Mouse (Mus musculus): ENCODE measurements around the gene Mmgt2. TPM values are rescaled to one million over a fixed set of nuclear protein-coding genes. Genes with fewer than 3 reads are reported as not detected.

The Mmgt2 gene
- polyA plus RNA-seq, 1 experiment from 2014 or later, result 27.4 TPM

DNA sequence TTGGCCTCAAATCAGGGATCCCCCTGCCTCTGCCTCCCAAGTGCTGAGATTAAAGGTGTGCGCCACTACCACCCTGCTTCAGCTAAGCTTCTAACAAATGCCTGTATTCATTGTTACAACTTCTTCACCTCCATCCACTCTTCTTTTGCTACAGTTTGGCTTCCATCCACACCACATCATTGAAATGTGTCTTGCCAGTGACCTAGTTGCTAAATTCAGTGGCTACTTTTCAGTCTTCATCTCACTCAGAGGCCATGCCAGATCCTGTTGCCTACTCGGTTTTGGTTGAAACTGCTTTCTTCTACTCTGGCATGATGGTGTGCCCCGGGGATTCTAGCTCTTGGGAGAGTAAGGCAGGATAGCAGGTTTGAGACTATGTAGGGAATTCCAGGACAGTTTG is 3.1 kb downstream of the Mmgt2 start:
- H3K9me3 ChIP-seq (ENCODE audit: control insufficient read depth, low read length), result no peaks in the 10 kb centered on the region
- H3K36me3 ChIP-seq (ENCODE audit: control insufficient read depth, insufficient read depth, low read length), result no peaks in the 10 kb centered on the region
- no peak for ATAC-seq (ENCODE audit: low read depth)
- H3K27me3 ChIP-seq (ENCODE audit: control insufficient read depth, insufficient read depth, low read length), result no peaks in the 10 kb centered on the region
- no peak overlapping the region for H3K4me2 ChIP-seq (ENCODE audit: low read depth, low read length)
- WGBS, result 92% methylated on average over 3 of the region's 3 CpGs
- no peak overlapping the region for H3K9ac ChIP-seq (replicated peaks; ENCODE audit: low read depth, low read length)
- H3K4me1 ChIP-seq (ENCODE audit: control insufficient read depth, insufficient read depth, low read length), result peaks cover 18% of the 10 kb centered on the region
- H3K4me3 ChIP-seq (ENCODE audit: low read depth, low read length), result no peak overlapping the region
- H3K27ac ChIP-seq (ENCODE audit: low read depth, low read length), result no peak overlapping the region

DNA sequence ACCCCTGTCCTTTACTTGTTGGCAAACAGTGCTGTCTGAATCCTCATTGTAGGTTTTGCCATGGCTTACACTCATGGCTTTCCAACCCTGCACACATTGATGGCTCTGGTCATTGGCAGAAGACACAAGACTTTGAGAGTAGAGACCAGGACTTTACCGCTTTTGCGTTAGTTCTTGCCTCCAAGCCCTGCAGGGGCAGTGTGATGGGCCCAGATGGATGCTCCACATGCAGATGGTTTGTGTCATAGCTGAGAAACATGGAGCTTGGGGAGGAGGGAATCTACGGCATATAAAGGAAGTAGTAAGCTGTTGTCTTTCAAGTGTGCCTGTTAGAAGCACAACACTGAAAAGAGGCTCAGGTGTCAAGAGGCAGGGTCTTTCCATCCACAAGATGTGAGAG is 3.6 kb downstream of the Mmgt2 start:
- no peak overlapping the region for H3K9ac ChIP-seq (replicated peaks; ENCODE audit: low read depth, low read length)
- no peak overlapping the region for H3K27ac ChIP-seq (ENCODE audit: low read depth, low read length)
- H3K9me3 ChIP-seq (ENCODE audit: control insufficient read depth, low read length), result no peaks in the 10 kb centered on the region
- H3K4me3 ChIP-seq (ENCODE audit: low read depth, low read length), result no peak overlapping the region
- no peaks in the 10 kb centered on the region for H3K36me3 ChIP-seq (ENCODE audit: control insufficient read depth, insufficient read depth, low read length)
- no peak overlapping the region for H3K4me2 ChIP-seq (ENCODE audit: low read depth, low read length)
- WGBS, result 92% methylated on average over 3 of the region's 3 CpGs
- no peaks in the 10 kb centered on the region for H3K27me3 ChIP-seq (ENCODE audit: control insufficient read depth, insufficient read depth, low read length)
- peaks cover 14% of the 10 kb centered on the region for H3K4me1 ChIP-seq (ENCODE audit: control insufficient read depth, insufficient read depth, low read length)
- ATAC-seq (ENCODE audit: low read depth), result no peak

DNA sequence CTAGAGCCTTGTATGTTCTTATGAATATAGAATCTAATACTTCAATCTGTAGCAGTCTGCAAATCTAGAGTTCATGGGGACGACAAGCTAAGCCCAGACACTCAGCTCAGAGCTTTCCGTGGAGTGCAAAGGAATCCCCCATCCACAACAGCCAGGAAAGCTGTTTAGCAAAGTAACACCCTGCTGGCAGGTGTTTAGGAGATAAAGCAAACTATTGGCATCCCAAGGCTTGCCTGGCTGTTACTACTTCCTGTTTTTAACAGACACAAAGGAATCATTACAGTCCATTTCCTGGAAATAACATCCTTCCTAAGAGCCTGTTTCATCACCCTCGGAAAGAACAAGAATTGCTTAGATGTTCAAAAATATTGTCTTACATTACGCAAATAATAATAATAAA is 12.4 kb downstream of the Mmgt2 start:
- 51% methylated on average over 4 of the region's 4 CpGs for WGBS
- no peaks in the 10 kb centered on the region for H3K27me3 ChIP-seq (ENCODE audit: control insufficient read depth, insufficient read depth, low read length)
- no peaks in the 10 kb centered on the region for H3K4me1 ChIP-seq (ENCODE audit: control insufficient read depth, insufficient read depth, low read length)
- no peak for ATAC-seq (ENCODE audit: low read depth)
- H3K4me3 ChIP-seq (ENCODE audit: low read depth, low read length), result no peak overlapping the region
- no peak overlapping the region for H3K4me2 ChIP-seq (ENCODE audit: low read depth, low read length)
- H3K9me3 ChIP-seq (ENCODE audit: control insufficient read depth, low read length), result no peaks in the 10 kb centered on the region
- no peak overlapping the region for H3K9ac ChIP-seq (replicated peaks; ENCODE audit: low read depth, low read length)
- no peaks in the 10 kb centered on the region for H3K36me3 ChIP-seq (ENCODE audit: control insufficient read depth, insufficient read depth, low read length)
- H3K27ac ChIP-seq (ENCODE audit: low read depth, low read length), result no peak overlapping the region

DNA sequence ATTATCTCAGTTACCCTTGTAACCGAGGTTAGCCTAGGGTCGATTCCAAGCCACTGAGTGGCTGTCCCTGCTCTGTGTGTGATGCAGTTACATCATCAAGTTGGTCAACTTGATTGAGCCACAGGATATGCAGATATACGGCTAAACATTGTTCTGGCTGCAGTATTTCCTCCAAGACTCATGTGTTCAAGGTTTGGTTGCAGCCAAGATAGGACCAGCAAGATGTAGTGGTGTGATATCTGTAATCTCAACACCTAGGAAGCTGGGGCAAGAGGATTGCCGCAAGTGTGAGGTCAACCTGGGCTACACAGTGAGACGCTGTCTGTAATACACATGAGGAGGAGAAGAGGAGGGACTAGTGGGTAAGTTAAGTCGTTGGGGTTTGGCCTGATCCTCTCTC is 15.8 kb downstream of the Mmgt2 start:
- Histone ChIP-seq H3K4me2 (ENCODE audit: low read depth, low read length) (no peak overlapping the region), H3K27ac (ENCODE audit: low read depth, low read length) (no peak overlapping the region), H3K36me3 (ENCODE audit: control insufficient read depth, insufficient read depth, low read length) (no peaks in the 10 kb centered on the region), H3K4me1 (ENCODE audit: control insufficient read depth, insufficient read depth, low read length) (no peaks in the 10 kb centered on the region), H3K9ac (replicated peaks; ENCODE audit: low read depth, low read length) (no peak overlapping the region), H3K9me3 (ENCODE audit: control insufficient read depth, low read length) (no peaks in the 10 kb centered on the region), H3K4me3 (ENCODE audit: low read depth, low read length) (no peak overlapping the region), H3K27me3 (ENCODE audit: control insufficient read depth, insufficient read depth, low read length) (no peaks in the 10 kb centered on the region)
- WGBS, result 90% methylated on average over 6 of the region's 6 CpGs
- no peak for ATAC-seq (ENCODE audit: low read depth)

DNA sequence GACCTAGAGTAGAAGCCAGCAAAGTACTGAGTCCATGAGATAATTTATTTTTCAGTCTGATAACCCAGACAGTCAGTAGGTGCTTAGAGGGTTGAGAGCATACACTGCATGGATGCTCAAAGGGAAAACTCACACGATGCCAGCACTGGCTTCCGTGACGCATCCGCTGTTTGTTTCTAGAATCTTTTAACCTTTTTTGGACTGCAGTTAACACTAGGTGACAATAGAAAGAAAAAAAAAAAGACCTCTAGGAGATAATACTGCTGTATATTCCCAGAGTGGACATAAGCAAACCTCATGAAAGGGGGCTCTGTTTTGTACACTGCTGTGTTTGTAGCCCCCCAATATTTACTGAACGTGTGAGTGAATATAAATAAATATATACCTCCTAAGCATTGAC is 20.5 kb downstream of the Mmgt2 start:
- no peak overlapping the region for H3K4me3 ChIP-seq (ENCODE audit: low read depth, low read length)
- no peak overlapping the region for H3K27ac ChIP-seq (ENCODE audit: low read depth, low read length)
- H3K4me1 ChIP-seq (ENCODE audit: control insufficient read depth, insufficient read depth, low read length), result no peaks in the 10 kb centered on the region
- H3K36me3 ChIP-seq (ENCODE audit: control insufficient read depth, insufficient read depth, low read length), result no peaks in the 10 kb centered on the region
- no peak overlapping the region for H3K4me2 ChIP-seq (ENCODE audit: low read depth, low read length)
- no peak overlapping the region for H3K9ac ChIP-seq (replicated peaks; ENCODE audit: low read depth, low read length)
- ATAC-seq (ENCODE audit: low read depth), result no peak
- 89% methylated on average over 5 of the region's 5 CpGs for WGBS
- H3K9me3 ChIP-seq (ENCODE audit: control insufficient read depth, low read length), result no peaks in the 10 kb centered on the region
- H3K27me3 ChIP-seq (ENCODE audit: control insufficient read depth, insufficient read depth, low read length), result no peaks in the 10 kb centered on the region

DNA sequence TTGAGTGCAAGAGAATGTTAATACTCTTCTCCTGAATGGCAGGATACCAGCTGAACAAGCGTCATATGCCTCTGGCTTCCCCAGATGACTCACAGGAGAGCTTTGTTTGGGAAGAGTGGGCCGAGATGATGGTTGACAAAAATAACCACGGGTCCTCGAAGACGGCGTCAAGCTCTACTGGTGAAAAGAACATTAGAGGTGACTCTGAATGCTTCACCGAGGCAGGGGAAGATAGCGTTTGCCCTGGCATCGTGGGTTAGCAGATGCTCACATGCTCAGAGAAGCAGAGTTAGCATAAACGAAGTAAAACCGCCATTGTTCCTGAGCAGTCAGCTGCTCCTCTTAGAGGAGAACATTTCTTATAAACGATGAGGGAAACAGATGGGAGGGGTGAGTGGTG is 21.0 kb downstream of the Mmgt2 start:
- no peaks in the 10 kb centered on the region for H3K4me1 ChIP-seq (ENCODE audit: control insufficient read depth, insufficient read depth, low read length)
- WGBS, result 54% methylated on average over 12 of the region's 12 CpGs
- no peak overlapping the region for H3K4me2 ChIP-seq (ENCODE audit: low read depth, low read length)
- H3K27me3 ChIP-seq (ENCODE audit: control insufficient read depth, insufficient read depth, low read length), result no peaks in the 10 kb centered on the region
- ATAC-seq (ENCODE audit: low read depth), result no peak
- no peaks in the 10 kb centered on the region for H3K9me3 ChIP-seq (ENCODE audit: control insufficient read depth, low read length)
- H3K27ac ChIP-seq (ENCODE audit: low read depth, low read length), result 0 out of 2 replicates have a peak overlapping the region, but pooled peaks have one; percentile 34
- H3K4me3 ChIP-seq (ENCODE audit: low read depth, low read length), result no peak overlapping the region
- H3K9ac ChIP-seq (replicated peaks; ENCODE audit: low read depth, low read length), result no peak overlapping the region
- H3K36me3 ChIP-seq (ENCODE audit: control insufficient read depth, insufficient read depth, low read length), result no peaks in the 10 kb centered on the region

DNA sequence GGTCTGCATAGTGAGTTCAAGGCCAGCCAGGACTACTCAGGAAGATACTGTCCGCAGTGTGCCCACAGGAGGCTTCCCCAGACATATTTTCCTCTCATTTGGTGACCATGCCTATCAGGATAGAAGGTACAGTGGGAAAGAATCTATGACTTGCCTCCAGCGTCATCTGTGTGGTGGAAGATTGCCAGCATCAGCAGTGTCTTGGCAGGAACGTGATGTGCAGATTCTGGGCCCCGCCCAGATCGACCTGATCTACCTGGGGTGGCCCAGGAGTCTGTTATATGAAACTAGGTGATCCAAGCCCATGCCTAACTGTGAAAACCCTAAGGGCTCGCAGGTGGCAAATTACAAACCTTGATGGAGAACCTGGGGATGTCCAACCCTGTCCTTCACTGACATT is 21.5 kb downstream of the Mmgt2 start:
- no peak overlapping the region for H3K4me3 ChIP-seq (ENCODE audit: low read depth, low read length)
- no peak for ATAC-seq (ENCODE audit: low read depth)
- 87% methylated on average over 6 of the region's 6 CpGs for WGBS
- H3K27me3 ChIP-seq (ENCODE audit: control insufficient read depth, insufficient read depth, low read length), result no peaks in the 10 kb centered on the region
- no peak overlapping the region for H3K4me2 ChIP-seq (ENCODE audit: low read depth, low read length)
- no peaks in the 10 kb centered on the region for H3K36me3 ChIP-seq (ENCODE audit: control insufficient read depth, insufficient read depth, low read length)
- no peaks in the 10 kb centered on the region for H3K9me3 ChIP-seq (ENCODE audit: control insufficient read depth, low read length)
- H3K9ac ChIP-seq (replicated peaks; ENCODE audit: low read depth, low read length), result no peak overlapping the region
- H3K4me1 ChIP-seq (ENCODE audit: control insufficient read depth, insufficient read depth, low read length), result no peaks in the 10 kb centered on the region
- no peak overlapping the region for H3K27ac ChIP-seq (ENCODE audit: low read depth, low read length)

DNA sequence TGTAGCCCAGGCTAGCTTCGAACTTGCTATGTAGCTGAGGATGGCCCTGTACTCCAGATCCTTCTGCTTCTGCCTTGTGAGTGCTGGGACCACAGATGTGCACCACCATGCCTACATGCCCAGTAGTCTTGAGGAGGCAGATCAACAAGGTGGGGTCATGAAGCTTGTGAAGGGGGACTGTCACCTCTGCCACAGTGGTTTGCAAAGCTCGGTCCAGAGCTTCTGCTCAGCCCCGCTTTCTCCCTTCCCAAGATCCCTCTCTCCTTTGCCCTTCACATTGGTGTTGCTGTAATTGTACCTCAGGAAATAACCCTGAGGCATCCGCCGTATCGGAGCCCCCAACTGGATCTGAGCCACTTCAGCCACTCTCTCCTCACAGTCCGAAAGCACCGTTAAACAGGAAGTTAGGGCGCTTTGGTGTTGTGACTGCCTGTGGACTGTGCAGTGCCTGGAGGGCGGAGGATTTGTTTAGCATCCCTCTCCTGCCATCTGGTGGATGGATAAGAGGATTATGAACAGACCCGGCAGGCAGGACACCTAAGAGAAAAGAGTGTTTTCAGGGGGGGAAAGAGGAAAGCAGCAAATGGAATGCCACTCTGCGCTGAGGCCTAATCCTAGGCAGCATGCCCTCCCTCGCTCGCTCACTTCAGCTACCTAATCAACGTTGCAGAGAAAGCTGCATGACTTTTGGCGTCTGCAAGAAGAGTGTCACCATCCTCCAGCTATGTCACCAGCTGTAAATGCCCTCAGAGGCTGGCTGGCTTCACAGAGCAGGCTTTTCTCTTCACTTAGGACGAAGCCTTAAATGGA is 27.2 kb downstream of the Mmgt2 start:
- Histone ChIP-seq H3K9ac (replicated peaks; ENCODE audit: low read depth, low read length) (peak overlapping the region; percentile 30; the same call in 1 of the 2 replicates), H3K4me1 (ENCODE audit: control insufficient read depth, insufficient read depth, low read length) (no peaks in the 10 kb centered on the region), H3K4me2 (ENCODE audit: low read depth, low read length) (peak overlapping the region; percentile 29), H3K36me3 (ENCODE audit: control insufficient read depth, insufficient read depth, low read length) (no peaks in the 10 kb centered on the region), H3K9me3 (ENCODE audit: control insufficient read depth, low read length) (no peaks in the 10 kb centered on the region), H3K27me3 (ENCODE audit: control insufficient read depth, insufficient read depth, low read length) (no peaks in the 10 kb centered on the region), H3K4me3 (ENCODE audit: low read depth, low read length) (no peak overlapping the region), H3K27ac (ENCODE audit: low read depth, low read length) (no peak overlapping the region)
- WGBS, result 21% methylated on average over 17 of the region's 17 CpGs
- peak; percentile 92 for ATAC-seq (ENCODE audit: low read depth)

DNA sequence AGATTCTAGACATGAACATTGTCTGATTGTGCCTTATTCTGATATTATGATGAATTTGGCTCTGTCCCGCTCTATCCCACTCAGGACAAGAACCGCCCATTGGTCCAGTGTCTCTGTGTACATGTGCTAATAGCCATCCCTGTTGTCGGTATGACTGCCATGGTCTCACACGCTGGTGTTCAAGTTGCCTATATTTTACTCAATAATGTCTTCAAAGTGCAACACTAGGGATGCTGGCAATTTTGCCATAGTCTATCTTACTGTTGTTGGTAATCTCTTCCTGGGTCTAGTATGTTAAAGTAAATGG is 27.8 kb downstream of the Mmgt2 start:
- Histone ChIP-seq H3K36me3 (ENCODE audit: control insufficient read depth, insufficient read depth, low read length) (no peaks in the 10 kb centered on the region), H3K4me2 (ENCODE audit: low read depth, low read length) (no peak overlapping the region), H3K9me3 (ENCODE audit: control insufficient read depth, low read length) (no peaks in the 10 kb centered on the region), H3K4me1 (ENCODE audit: control insufficient read depth, insufficient read depth, low read length) (no peaks in the 10 kb centered on the region), H3K9ac (replicated peaks; ENCODE audit: low read depth, low read length) (no peak overlapping the region), H3K4me3 (ENCODE audit: low read depth, low read length) (no peak overlapping the region), H3K27me3 (ENCODE audit: control insufficient read depth, insufficient read depth, low read length) (no peaks in the 10 kb centered on the region), H3K27ac (ENCODE audit: low read depth, low read length) (no peak overlapping the region)
- no peak for ATAC-seq (ENCODE audit: low read depth)
- WGBS, result 92% methylated on average over 4 of the region's 4 CpGs
